Mouse (Mus musculus) kidney, postnatal 14 days (tissue): ENCODE results near the gene Hdgfl2.

Source experiments
- DNase-seq: peaks from one replicate; pipeline ENCODE4 v3.0.0; 2022; ENCODE audit warnings: mixed read lengths

Hdgfl2 gene

DNA sequence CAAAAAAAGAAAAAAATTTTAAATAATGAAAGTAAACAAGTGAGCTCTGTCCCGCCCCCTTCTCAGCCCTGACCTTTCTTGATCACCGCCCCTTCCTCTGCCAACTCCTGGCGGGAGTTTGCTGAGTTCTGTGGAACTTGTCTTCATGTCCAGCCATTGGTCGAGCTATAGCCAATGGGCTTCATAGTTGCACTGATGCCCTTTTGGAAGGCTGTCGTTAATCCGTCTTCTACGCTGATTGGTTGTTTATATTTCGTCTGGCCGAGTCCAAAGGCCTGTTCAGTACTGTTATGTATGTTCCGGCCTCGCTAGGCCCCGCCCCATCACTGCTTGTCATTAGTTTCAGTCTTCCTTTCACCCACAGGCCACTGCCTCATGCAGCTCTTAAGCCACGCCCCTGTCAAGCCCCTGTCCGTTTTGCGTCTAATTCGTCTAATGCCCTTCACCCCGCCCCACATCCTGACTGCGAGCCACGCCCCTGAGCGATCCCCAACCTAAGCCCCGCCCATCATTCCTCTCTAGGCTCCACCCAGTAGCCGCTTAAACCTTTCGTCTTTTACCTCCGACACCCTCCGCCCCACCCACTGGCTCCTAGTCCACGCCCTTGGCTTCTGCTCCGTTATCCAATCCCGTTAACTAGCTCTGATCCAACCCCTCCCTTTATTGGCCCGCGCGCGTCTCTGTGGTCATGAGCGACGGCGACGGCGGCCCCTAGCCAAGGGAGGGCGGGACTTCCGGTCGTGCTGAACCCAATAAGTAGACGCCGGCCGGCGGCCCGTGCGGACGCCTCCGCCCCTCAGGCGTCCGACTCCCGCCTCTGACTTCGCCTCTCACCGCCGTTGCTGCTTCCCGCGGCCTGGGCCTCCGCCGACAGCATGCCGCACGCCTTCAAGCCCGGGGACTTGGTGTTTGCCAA is at the start of gene Hdgfl2:
Gene Hdgfl2 (plus strand): TSS at position 755 of the 916 bp plus-strand sequence.
- peak; percentile 100 for DNase-seq

DNA sequence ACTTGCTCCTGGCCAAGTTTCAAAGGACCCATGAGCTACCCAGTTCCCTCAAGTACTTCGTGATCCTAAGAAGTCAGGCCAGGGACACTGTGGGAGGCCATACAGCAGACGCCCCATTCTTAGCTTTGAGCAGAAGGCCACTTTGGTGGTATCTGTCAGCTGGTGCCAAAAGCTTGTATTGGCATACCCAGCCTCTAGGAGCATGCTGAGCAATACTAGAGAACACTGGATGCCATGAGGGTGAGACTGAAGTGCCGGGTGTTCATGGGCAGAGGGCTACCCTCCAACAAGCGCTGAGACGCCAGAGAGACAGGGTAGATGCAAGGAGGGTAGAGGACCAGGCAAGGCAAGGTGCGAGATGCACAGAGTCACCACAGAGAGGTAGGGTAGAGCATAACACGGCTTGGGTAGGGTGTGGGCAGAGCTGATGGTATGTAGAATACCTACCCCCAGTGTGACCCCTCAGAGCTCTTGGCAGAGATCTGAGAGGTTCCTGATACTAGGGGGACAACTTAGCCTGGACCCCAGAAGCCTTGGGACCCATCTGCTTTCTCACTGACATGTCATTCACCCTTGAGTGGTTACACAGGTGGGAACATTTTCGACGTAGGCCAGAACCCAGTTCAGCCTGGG is 49.1 kb upstream of the Hdgfl2 start:
- DNase-seq = no peak

DNA sequence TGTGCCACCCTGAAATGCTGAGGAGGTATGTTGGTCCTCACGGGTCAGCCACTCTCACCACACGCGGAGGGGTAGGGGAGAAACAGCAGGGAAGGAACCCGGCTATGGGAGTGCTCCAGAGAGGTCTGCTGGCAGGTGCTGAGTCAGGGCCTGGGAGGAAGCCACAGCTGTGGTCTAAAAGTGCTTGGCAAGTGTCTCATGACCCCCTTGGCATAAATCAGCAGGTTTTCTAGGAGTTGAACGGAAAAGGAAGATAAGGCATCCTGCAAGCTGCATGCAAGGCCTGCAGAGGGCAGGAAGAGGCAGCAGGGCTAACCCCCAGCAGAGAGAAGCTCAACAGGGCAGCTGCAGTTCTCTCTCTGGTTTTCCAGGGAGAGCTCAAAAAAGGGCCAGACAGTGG is 48.5 kb upstream of the Hdgfl2 start:
- DNase-seq = peak; percentile 79

DNA sequence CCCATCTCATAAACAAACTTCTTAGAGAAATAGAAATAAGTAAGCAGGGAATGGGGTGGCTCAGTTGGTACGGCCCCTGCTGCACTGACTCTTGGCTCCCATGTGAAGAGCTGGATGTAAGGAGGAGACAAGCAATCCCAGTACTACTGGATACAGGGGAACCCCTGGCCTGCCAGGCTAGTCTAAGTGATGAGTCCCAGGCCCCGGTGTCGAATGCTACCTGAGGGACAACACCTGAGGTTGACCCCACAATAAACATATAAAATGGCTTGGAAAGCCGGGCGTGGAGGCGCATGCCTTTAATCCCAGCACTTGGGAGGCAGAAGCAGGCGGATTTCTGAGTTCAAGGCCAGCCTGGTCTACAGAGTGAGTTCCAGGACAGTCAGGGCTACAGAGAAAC is 48.0 kb upstream of the Hdgfl2 start:
- DNase-seq = no peak

DNA sequence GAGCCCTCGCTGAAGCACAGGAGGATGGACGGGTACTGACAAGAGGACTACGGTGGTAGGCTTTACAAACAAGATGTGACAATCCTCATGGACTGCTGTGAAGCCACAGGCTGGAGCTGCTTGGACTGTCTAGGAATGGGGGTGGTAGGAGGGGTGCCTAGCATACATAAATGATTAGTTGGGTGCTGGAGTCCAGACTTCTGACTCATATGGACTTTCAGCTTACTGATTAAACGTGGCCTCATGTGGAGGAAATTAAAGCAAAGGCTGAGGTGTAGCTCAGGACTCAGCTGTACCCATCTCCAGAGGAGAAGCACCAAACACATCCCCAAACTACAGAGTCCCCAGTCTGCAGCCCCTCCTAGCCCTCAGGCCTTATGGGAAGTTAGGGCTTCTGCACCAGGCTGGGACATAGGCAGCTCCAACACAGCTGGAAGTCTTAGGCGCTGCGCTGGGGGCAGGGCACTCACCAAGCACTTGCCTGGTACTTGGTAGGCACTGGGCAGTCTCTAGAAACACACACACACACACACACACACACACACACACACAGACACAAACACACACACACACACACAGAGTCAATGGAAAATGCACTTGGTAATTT is 47.2 kb upstream of the Hdgfl2 start:
- peak; percentile 56 for DNase-seq

DNA sequence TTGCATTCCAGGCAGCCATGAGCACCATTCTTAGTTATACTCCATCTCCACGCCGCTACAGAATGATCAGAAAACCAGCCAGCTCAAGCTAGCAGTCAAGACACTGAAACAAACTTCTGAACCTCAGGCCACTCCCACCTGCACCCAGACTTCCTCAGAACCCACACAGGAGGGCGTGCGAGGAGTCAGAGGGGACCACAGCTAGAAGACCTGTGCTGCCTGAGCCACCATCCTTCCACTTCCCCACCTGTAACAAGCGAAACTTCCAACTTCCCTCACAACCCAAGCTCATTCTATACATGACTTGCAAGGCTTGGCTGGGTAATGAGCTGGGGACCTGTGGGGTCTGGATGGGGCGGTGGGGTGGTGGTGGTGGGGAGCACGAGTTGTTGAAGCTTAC is 46.6 kb upstream of the Hdgfl2 start:
- no peak for DNase-seq

DNA sequence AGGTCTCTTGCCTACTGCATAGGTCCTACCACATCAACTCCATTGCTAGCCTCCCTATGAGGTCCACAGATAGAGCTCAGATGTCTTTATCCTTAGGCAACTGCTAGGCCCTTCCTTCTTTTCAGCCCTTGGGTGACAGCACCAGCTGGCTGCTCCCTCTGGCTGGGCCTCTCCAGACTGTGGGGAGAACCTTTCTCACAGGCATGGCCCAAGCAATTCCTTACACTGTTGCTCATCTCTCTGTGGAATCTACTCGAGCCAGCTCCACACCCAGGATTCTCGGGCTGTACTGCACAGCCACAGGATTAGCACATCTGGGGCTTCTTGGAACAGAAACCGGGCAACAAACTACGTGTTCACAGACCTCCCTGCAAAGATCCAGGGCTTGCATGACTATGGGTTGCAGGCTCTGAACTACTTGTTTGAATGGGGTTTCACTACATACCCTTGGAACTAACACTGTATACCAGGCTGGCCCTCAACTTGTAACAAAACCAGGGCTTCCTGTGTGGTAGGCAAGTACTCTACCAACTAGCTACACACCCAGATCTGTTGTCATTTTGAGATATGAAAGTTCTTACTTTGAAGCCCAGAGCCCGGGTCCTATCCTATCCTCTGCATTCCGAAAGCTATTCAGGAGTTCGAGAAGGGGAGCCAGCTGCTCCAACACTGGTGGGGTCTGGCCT is 45.3 kb upstream of the Hdgfl2 start:
- no peak for DNase-seq

DNA sequence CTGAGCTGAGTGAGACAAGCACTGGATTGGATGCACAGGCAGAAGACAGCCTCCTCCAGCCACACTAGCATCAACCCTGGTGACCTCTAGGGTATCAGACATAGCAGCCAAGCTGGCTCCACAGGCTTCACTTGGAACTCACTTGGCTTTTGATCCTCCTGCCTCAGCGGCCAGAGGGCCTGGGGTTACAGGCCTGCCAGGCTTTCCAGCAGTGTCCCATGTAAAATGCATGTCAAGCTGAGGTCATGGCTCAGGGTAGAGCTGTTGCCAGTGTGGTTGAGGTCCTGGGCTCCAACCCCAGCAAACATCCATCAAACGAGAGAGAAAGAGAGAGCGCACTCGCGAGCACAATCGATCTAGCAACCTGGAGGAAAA is 44.7 kb upstream of the Hdgfl2 start:
- DNase-seq = no peak

DNA sequence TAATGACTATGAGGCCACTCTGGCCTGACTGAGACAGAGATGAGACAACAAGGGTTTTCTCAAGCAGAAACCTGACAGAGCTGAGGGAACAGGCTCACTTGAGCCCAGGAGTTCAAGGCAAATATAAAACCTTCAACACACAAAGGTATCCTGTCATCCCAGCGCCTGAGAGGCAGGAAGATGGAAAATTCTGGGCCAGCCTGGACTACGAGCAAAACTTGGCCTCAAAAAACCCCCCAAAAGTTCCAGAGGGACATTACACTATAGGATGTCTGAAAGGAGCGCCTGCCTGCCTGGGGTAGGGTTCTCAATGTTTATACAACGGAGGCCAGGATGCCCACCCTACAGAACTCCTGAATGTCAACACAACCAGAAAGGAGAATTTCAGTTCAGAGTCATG is 44.2 kb upstream of the Hdgfl2 start:
- DNase-seq = no peak

DNA sequence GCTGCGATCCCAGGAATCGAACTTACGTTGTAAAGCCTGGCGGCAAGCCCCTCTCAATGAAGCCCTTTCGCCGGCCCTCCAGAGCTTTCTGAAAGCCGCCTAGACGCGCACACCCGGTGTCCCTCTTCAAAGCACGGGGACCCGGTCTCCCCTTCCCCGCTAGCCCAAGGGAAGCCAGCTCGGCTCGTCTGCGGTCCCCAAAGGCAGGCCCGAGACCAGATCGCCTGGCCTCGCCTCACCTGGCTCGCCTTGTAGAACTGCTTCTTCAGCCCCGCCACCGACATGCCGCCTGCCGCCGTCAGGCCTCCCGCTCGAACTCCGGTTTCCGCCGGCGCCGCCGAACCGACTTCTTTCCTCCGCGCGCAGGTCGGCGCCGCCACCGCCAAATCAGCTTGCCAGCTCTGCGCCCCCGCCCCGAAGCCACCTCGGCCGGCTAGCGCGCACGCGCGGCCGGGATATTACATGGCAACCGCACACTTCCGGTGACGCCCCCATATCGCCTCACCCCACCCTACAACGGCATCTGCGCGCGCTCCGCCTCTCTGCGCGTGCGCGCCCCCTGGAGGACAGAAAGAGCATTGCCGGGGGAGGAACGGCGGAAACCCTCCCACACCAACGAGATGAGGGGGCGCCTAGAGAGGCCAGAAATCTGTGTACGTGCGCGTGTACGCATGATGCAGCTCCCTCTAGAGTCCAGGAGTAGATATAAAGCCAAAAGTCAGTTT is 43.1 kb upstream of the Hdgfl2 start, which contains the start of gene Sh3gl1:
Gene Sh3gl1 (minus strand): TSS at position 460 of the 725 bp plus-strand sequence.
- peak; percentile 99 for DNase-seq

DNA sequence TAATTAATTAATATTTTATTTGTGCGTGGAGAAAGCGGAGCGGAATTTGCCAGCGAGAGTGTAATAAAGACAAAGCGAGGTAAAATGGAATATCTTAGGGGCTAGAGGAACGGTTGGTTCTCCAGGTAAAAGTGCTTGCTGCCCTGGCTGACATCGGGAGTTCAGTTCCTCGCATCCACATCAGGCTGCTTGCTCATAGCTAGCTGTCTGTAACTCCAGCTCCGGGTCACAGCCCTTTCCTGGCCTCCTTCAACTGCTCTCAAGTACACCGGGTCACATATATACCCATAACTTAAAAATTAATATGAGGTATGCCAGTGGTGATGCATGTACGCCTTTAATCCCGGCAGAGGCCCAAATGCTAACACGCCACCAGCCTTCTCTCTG is 42.5 kb upstream of the Hdgfl2 start:
- DNase-seq = no peak

DNA sequence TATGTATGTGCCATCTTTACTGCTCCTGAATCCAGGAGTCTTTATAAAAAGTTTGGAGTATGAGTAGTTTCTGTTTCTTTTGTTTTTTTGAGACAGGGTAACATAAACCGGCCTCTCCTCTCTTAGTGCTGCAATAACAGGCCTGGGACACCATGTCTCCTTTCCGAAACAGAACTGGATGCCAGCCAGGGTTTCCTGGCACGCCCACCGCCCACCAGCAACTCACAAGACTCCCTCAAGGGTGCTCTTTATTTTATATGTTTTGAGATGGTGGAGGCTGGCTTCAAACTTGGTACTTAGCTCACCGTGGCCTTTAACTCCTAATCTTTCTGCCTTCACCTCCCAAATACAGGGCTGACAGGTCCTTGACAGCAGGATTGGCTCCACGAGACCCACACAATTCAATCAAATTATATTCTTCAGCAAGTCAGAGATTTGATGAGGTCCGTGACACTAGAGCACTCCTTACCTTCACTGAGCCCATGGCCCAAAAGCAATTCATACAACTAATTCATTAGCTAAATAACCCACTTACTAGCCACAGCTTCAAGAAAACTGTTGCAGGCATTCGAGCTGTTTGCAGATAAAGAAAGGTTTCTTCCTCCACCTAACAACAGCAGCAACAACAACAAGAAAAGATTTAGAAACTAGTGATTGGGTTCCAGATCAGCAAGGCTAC is 40.7 kb upstream of the Hdgfl2 start:
- no peak for DNase-seq

DNA sequence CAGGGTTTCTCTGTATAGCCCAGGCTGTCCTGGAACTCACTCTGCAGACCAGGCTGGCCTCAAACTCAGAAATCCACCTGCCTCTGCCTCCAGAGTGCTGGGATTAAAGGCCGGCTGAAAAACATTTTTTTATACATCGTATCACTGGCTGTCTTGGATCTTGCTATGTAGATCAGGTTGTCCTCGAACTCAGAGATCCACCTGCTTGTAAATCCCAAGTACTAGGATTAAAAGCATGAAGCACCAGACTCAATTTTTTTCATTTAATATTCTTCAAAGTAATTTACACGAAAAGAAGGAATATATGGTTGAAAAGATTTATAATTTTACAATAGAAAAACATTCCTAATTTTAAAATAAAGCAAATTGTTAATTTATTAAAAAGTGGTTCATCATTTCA is 40.1 kb upstream of the Hdgfl2 start:
- no peak for DNase-seq

DNA sequence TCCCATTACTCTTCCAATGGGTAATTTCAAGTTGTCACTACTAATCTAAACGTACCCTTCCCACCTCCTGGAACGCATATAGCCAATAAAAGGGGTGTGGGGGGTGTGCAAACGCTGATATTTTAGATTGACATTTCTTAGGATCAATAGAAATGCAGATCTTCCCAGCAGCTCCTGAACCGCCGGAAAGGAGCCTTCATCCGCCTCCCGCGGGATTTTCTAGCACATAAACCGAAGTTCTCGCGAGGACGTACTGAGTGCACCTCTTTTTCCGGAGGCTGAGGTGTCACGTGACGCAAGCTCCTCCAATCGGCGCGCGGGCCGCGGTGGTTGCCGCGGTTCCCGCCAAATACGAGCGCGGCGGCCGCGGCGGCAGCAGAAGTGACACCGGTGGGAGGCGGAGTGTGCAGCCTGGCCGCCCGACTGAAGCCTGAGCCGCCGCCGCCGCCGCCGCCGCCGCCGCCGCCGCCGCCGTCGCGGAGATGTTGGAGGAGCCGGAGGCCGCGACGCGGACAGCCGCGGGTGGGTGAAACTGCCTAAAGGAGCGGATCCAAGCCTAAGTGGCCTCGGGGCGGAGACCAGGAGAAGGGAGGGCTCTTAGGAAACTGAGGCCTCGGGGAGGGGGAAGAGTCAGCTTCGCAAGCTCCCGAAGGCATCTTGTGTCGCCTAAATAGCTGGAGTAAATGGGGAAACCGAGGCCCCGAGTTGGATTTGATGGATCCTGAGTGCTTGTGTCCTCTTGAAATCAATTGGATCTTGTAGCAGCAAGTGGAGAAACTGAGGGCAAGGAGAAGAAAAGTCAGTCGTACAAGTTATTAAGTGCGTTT is 39.2 kb upstream of the Hdgfl2 start, which contains the start of gene Chaf1a:
Gene Chaf1a (plus strand): TSS at position 410 of the 827 bp plus-strand sequence.
- peak; percentile 99 for DNase-seq

DNA sequence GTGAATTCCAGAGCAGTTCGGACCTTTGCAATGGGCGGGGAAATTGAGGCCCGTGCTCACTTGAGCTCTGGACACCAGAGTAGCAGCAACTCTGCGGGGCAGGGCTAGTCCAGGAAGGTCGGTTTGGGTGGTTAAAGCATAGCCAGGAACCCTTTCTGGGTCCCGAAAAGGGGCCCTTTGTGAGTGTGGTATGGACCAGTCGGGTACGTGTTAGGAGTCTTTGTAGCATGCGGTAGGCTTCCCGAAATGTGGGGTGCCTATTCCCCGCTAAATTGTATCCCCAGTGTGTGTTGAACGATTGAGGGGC is 38.6 kb upstream of the Hdgfl2 start:
- no peak for DNase-seq

DNA sequence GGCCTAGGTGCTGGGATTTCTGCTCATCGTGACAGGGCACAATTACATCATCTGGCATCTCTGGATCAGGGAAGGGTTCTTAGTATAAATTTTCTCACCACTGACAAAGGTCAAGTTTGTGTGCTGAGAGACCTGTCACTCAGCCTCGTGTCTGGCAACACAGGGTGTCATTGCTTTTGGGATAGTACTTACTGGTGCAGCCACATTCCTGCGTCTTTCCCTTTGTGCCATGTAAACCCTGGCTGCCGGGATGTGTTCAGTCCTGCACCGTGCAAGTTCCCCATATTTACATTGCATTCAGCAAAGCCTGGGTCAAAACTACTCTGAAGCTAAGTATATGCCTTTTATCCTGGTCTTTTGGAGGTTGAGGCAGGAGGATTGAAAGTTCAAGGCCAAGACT is 28.1 kb upstream of the Hdgfl2 start:
- DNase-seq = no peak

DNA sequence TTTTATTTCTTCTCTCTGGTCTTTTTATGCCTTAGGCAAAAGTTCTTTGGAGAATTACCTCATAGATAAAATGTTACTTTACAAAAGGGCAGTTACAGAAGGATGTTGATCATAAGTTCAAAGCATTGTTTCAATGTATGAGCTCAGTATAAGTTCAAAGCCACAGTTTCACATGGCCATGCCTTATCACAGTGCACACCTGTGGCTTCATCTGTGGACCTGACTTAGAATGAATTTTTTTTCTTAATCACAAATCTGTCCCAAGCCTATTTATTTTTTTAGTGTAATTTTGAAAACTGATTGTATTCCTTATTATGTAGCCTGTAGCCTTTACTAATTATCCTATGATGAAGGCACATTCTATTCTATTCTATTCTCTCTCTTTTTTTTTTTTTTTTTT is 24.5 kb upstream of the Hdgfl2 start:
- DNase-seq = no peak

DNA sequence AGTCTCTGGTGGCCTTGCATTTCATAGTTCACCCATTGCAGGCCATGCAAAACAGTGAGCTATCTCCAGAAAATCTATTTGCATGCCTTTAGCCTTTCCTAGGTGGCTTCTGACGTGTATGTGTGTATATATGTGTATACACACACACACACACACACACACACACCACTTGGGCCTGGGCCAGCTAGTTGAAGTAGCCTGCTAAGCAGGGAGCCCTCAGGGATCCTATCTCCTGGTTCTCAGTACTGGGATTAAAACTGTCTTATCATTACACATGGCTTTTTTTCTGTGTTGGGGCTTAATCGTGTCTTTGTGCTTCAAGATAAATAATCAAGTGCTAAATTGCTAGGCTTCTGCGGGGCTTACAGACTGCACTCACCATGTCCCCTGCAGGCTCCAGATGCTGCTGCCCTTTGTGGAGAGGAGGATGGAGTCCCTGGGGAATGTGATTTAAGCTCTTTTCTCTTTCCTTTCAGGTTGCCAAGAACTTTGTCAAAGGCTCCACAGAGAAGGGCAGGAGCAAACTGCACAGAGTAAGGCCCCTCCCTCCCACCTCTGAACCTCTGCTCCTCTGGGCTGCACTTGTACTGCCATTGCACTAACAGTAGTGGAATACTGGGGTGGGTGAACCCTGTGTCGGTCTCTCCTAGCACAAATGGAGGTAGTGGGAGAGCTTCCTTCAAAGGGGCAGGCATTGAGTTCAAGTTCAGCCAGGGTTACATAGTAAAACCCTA is 23.3 kb upstream of the Hdgfl2 start:
- DNase-seq = no peak

DNA sequence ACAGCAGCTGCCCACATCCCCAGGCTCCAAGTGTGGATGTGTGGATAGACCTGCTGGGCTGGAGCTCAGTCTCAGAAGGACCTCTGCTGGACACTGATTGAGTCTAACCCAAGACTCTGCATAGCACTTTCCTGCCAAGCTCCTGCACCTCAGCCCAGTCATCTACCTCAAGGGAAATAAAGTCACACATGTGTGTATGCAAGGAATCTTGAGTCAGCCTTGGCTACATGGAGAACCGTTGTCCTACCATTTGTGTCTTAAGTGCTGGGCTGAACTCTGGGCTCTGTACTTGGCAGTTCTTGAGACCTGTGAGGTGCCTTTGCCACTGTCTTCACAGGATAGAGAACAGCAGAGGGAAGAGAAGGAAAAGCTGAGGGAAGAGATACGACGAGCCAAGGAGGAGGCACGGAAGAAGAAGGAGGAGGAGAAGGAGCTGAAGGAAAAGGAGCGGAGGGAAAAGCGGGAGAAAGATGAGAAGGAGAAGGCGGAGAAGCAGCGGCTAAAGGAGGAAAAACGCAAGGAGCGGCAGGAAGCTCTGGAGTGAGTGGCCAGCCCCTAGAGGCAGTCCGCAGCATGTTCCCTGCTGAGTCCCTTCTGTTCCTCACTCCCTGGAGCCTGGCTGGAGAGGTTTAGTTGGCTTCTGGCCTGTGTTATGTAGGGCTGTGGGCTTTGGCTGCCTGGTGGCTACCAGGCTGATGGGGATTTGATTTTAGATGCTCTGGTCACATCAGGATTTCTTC is 21.9 kb upstream of the Hdgfl2 start:
- no peak for DNase-seq

DNA sequence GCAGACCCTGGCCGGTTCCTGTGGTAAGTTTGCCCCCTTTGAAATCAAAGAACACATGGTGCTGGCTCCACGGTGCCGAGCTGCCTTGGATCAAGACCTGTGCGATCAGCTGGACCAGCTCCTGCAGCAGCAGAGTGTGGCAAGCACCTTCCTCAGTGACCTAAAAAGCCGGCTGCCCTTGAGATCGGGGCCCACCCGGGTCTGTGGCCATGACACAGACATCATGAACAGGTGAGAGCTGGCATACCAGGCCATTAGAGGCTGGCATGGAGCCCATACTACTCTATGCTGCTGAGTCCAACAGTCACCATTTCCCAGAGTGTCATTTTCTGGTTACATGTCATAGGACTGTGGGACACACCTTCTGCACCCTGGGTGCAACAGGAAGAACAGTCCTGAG is 17.4 kb upstream of the Hdgfl2 start:
- no peak for DNase-seq
